Mouse (Mus musculus) liver, postnatal 0 days (tissue): Measurements from ENCODE around the gene Phf23. TPM values are rescaled to one million over a fixed set of nuclear protein-coding genes. Genes with fewer than 3 reads are reported as not detected.
"Not testable (repeated sequence)": the region's sequence is repeated elsewhere in the genome, so short reads cannot be mapped to it uniquely, and the experiment has no call there.

ENCODE experiments used
- ATAC-seq: fragments of 200-750 bp; cut with Nextera tagmentation; 2 replicates; pipeline ENCODE4 v1.8.0; 2017; ENCODE audit warnings: mild to moderate bottlenecking, moderate library complexity
- DNase-seq: peaks from one replicate; pipeline ENCODE4 v3.0.0-alpha.2; 2016
- H3K27ac ChIP-seq: fragments of 300-500 bp; sonication (generic); 2 replicates; pipeline ENCODE4 v1.5.1; 2014; ENCODE audit warnings: antibody characterized with exemption, moderate library complexity, mild to moderate bottlenecking, low read depth
- H3K27me3 ChIP-seq: fragments of 300-500 bp; sonication (generic); 2 replicates; pipeline ENCODE4 v1.6.1; 2014; ENCODE audit warnings: low read length, control low read depth, mixed read lengths; ENCODE audit not compliant: insufficient read depth
- H3K36me3 ChIP-seq: fragments of 300-500 bp; sonication (generic); replicated peaks from 2 replicates; pipeline ENCODE4 v1.6.1; 2014; ENCODE audit warnings: mild to moderate bottlenecking, control low read depth, low read length, moderate library complexity, mixed read lengths; ENCODE audit not compliant: insufficient read depth
- H3K4me1 ChIP-seq: fragments of 300-500 bp; sonication (generic); 2 replicates; pipeline ENCODE4 v1.6.1; 2014; ENCODE audit warnings: antibody characterized with exemption, mild to moderate bottlenecking, control low read depth; ENCODE audit not compliant: insufficient read depth
- H3K4me2 ChIP-seq: fragments of 300-500 bp; sonication (generic); 2 replicates; pipeline ENCODE4 v1.6.1; 2014; ENCODE audit warnings: low read depth, mild to moderate bottlenecking, low read length, moderate library complexity, mixed read lengths
- H3K4me3 ChIP-seq: fragments of 300-500 bp; sonication (generic); 2 replicates; pipeline ENCODE4 v1.5.1; 2014; ENCODE audit warnings: low read depth, low read length
- H3K9ac ChIP-seq: fragments of 300-500 bp; sonication (generic); replicated peaks from 2 replicates; pipeline ENCODE4 v1.6.1; 2014; ENCODE audit warnings: mild to moderate bottlenecking, moderate library complexity
- H3K9me3 ChIP-seq: fragments of 300-500 bp; sonication (generic); 2 replicates; pipeline ENCODE4 v1.6.1; 2016; ENCODE audit warnings: mild to moderate bottlenecking, control low read depth, low read length, mixed read lengths
- CTCF ChIP-seq: sonication (generic); IDR thresholded peaks from 2 replicates; pipeline ENCODE4 v1.5.1; 2016; ENCODE audit warnings: antibody characterized with exemption, low read depth
- EP300 ChIP-seq: IDR thresholded peaks from 2 replicates; pipeline ENCODE4 v1.6.1; 2016; ENCODE audit warnings: antibody characterized with exemption, low read depth, mild to moderate bottlenecking
- WGBS: fragments of 180-500 bp; shearing (Covaris S2); extraction: QIAGEN DNeasy Blood & Tissue Kit; methylation state at CpG from one replicate; pipeline ENCODE4 v1.1.7; 2014; ENCODE audit not compliant: insufficient replicate concordance; 5-methylcytosine and 5-hydroxymethylcytosine counted together
- polyA plus RNA-seq: library from polyadenylated mRNA; unstranded; fragments of >200 nt; fragmentation: Nextera tagmentation; extraction: Ambion mirVana; gene quantifications from 2 replicates; pipeline ENCODE4 v1.2.1, GENCODE M21; 2015

The Phf23 gene
- polyA plus RNA-seq, 1 experiment from 2014 or later: 19.5 TPM

DNA sequence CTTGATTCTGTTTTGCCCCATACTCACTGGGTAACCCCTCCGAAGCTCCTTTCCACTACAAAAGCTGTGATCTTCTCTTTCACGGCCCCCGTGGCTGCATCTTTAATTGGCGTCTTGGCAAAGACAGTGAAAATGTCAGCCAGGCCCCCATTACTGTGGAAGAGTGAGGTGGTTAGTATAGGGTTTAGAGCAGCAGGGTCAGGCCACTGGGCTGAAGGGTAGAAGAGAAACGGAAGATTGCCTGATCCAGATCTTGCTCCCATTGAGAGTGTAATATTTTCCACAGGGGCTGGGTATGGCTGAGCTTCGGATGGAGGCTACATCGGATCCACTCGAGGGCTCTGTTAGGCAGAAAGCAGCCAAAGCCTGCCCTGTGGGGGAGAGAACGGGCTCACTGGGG lies 17.4 kb downstream of the Phf23 start:
- no peak overlapping the region for H3K4me2 ChIP-seq
- H3K4me3 ChIP-seq: no peak overlapping the region
- peaks cover 7% of the 10 kb centered on the region for H3K4me1 ChIP-seq
- no peaks in the 10 kb centered on the region for H3K9me3 ChIP-seq
- 85% methylated on average over 9 of the region's 9 CpGs for WGBS
- DNase-seq (no peak), ATAC-seq (no peak)
- TF ChIP-seq EP300 (no peak), CTCF (no peak)
- peaks cover 53% of the 10 kb centered on the region for H3K36me3 ChIP-seq
- H3K9ac ChIP-seq: no peak overlapping the region
- H3K27ac ChIP-seq: no peak overlapping the region
- no peaks in the 10 kb centered on the region for H3K27me3 ChIP-seq

DNA sequence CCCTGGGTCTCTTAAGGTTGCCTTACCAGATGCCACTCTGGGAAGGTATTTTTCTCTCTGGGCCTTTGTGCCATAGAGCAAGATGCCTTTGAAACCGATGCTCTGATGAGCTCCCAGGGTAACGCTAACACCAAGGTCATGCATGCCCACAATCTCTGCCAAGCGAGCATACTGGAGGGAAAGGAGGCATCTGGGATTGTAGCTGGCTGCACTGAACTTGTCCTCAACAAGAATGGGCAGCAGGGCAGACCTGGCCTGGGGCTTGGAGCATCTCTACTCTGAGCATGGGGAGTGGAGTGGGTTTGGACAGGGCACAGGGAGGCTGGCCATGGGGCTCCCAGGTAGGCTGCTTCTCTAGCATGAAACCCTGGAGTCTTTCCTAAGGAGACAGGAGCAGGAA lies 17.8 kb downstream of the Phf23 start:
- WGBS: 88% methylated on average over 3 of the region's 3 CpGs
- Histone ChIP-seq H3K9ac (no peak overlapping the region), H3K36me3 (peaks cover 48% of the 10 kb centered on the region), H3K4me3 (no peak overlapping the region), H3K4me2 (no peak overlapping the region), H3K27ac (no peak overlapping the region), H3K9me3 (no peaks in the 10 kb centered on the region), H3K27me3 (no peaks in the 10 kb centered on the region), H3K4me1 (peaks cover 10% of the 10 kb centered on the region)
- no peak for TF ChIP-seq EP300
- TF ChIP-seq CTCF: no peak
- DNase-seq (no peak), ATAC-seq (no peak)

DNA sequence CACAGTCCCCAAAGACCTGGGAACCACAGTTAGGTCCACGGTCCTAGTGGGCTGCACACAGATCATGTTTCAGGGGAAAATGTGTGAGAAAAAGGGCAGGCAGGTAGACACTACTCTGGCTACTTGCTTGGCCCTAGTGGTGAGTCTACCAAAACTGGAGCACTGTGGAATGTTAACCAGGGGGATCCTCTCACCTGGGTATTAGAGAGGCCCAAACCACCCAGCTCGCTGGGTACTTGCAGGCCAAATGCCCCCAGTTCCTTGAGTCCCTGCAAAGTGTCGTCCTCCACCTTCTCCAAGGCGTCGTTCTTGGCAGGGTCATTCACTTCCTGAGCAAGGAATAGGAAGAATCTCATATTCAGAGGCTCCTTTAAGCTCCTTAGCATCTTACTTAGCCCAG lies 18.5 kb downstream of the Phf23 start:
- Histone ChIP-seq H3K4me2 (peak overlapping the region; percentile 90), H3K9ac (peak overlapping the region; percentile 83; the same call in 1 of the 2 replicates), H3K9me3 (no peaks in the 10 kb centered on the region), H3K4me1 (peaks cover 16% of the 10 kb centered on the region), H3K27ac (peak overlapping the region; percentile 91; the same call in 1 of the 2 replicates), H3K27me3 (no peaks in the 10 kb centered on the region), H3K36me3 (peaks cover 41% of the 10 kb centered on the region), H3K4me3 (peak overlapping the region; percentile 77; the same call in 1 of the 2 replicates)
- TF ChIP-seq EP300: no peak
- TF ChIP-seq CTCF: no peak
- ATAC-seq (no peak), DNase-seq (no peak)
- 66% methylated on average over 5 of the region's 5 CpGs for WGBS

DNA sequence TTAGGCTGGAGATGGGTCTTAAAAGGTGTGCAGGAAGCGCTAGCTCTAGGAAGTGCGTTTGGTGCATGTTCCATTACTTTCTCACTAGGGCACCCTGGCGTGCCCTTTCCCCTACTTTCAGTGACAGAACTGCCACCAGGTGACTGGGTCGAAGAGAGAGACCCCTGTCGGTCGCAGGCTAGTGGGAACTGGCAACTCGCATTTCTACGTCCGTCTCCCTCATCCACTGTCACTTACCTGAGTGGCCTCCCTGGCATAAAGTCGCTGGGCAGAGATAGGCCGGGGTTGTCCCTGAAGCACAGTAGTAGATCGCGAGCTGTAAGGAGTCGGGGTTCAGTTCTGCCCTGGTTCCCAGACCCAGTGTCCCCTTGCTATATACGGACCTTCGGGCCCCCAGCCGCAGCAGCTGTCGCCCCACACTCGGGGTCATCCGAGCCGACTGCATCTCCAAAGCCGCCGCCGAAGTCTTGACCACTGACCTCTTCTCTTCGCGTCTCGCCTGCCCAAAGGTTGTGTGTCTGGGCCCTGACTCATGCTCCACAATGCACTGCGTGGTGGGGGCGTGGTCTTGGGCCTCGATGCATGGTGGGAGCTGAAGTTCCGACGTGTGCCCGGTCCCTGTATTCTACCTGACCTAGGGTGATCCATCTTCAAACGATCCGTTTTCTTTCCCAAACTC lies 19.4 kb downstream of the Phf23 start, which contains the start of gene Acadvl:
Gene Acadvl (minus strand): TSS at position 532 of the 679 bp plus-strand sequence.
- Histone ChIP-seq H3K4me2 (peak within 1 kb of the TSS; percentile 90), H3K27me3 (no peaks in the 10 kb centered on the region), H3K9ac (peak within 1 kb of the TSS; percentile 83), H3K4me1 (peaks cover 16% of the 10 kb centered on the region), H3K27ac (peak within 1 kb of the TSS; percentile 91), H3K4me3 (peak within 1 kb of the TSS; percentile 77), H3K9me3 (no peaks in the 10 kb centered on the region), H3K36me3 (peaks cover 34% of the 10 kb centered on the region)
- peak; percentile 94 for ATAC-seq
- TF ChIP-seq CTCF: peak; percentile 63
- TF ChIP-seq EP300: no peak
- DNase-seq: peak; percentile 92
- 1% methylated on average over 35 of the region's 35 CpGs for WGBS

DNA sequence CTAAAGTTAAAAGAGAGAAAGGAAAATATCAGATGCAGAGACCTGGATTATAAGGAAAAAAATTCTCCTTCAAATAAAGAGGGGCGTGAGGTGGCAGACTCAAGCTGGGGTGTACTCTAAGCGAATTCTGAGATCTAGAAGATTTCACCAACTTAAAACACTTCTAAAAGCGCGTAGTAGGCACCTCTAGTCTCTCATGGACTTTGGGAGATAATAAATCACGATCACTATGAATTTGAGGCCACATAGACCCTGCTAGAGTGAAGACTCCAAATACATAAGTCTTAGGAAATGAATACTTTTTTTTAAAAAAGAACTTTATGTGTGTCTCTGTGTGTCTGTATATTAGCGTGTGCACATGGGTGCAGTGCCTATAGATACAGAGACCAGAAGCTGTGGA lies 20.1 kb downstream of the Phf23 start:
- Histone ChIP-seq H3K4me1 (peaks cover 16% of the 10 kb centered on the region), H3K9me3 (no peaks in the 10 kb centered on the region), H3K9ac (no peak overlapping the region), H3K4me2 (peak overlapping the region; percentile 90), H3K4me3 (peak overlapping the region; percentile 77; the same call in 1 of the 2 replicates), H3K36me3 (peaks cover 27% of the 10 kb centered on the region), H3K27ac (no peak overlapping the region), H3K27me3 (no peaks in the 10 kb centered on the region)
- no peak for ATAC-seq
- no peak for DNase-seq
- TF ChIP-seq EP300 (no peak), CTCF (no peak)
- 62% methylated on average over 6 of the region's 6 CpGs for WGBS

DNA sequence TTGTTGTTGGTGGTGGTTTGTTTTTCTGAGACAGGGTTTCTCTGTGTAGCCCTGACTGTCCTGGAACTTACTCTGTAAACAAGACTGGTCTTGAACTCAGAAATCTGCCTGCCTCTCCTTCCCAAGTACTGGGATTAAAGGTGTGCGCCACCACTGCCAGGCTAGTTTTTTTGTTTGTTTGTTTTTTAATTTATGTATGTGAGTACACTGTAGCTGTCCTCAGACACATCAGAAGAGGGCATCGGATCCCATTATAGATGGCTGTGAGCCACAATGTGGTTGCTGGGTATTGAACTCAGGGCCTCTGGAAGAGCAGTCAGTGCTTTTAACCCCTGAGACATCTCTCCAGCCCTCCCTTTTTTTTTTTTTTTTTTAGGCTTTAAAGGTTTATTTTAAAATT lies 20.6 kb downstream of the Phf23 start:
- H3K9ac ChIP-seq: not testable (repeated sequence)

More for the DNA sequence above, 20.6 kb downstream of the Phf23 start:
- H3K4me3 ChIP-seq, H3K27me3 ChIP-seq, DNase-seq, H3K9me3 ChIP-seq, ATAC-seq, H3K27ac ChIP-seq, H3K4me2 ChIP-seq: not testable (repeated sequence)
- H3K4me1 ChIP-seq: peaks cover 20% of the 10 kb centered on the region
- peaks cover 23% of the 10 kb centered on the region for H3K36me3 ChIP-seq
- 69% methylated on average over 2 of the region's 2 CpGs for WGBS
